In genomic region chr1:155237390-155237789, GRCm38 (mm10) we compare ENCODE assay signal across 10 mouse cellular contexts. TPM values are rescaled to one million over a fixed set of nuclear protein-coding genes. Genes with fewer than 3 reads are reported as not detected.
DNase-seq lines count a peak whose midpoint lies in the region; ATAC-seq and TF ChIP-seq lines count a peak whose summit lies in the region.
"Had no signal": no experiment of that assay in that cellular context is flagged by ENCODE, and none has a peak within 500 bp of the region (broad histone marks: within the 10 kb centered on the region; RNA-seq: fewer than 3 reads in every experiment).

No protein-coding gene starts in this region.

- no peak for DNase-seq in frontal cortex, postnatal 14 days (ENCODE audit: low spot score in 2 of 2)
- DNase-seq in layer of hippocampus, postnatal 10 days (ENCODE audit: low spot score in 2 of 2), result peak; percentile 11 to 30
- no peak for DNase-seq in layer of hippocampus, adult 18-20 months (ENCODE audit: low spot score in 2 of 2)
- DNase-seq in ovary, postnatal 14 days (ENCODE audit: low spot score), result no peak
- no peak for DNase-seq in adrenal gland, postnatal 10 days
- DNase-seq: B cell, adult 2 months had no signal

- H3K4me1 ChIP-seq in cortical plate, adult 2 months (ENCODE audit: control insufficient read depth, insufficient read depth, low read length), result peaks cover 22% of the 10 kb centered on the region
- H3K4me1 ChIP-seq in kidney, embryonic 15.5 days, result peaks cover 71% of the 10 kb centered on the region

- no peak overlapping the region for H3K4me3 ChIP-seq in cortical plate, adult 2 months (ENCODE audit: insufficient read depth, low read length)
- H3K4me3 ChIP-seq in kidney, embryonic 15.5 days (replicated peaks), result no peak overlapping the region
- H3K4me3 ChIP-seq: limb, embryonic 13.5 days had no signal

- peaks cover 23% of the 10 kb centered on the region for H3K36me3 ChIP-seq in kidney, embryonic 15.5 days

- H3K27me3 ChIP-seq in kidney, embryonic 15.5 days, result 0 out of 2 replicates have a peak, but pooled peaks cover 2% of the 10 kb centered on the region
- H3K27me3 ChIP-seq: limb, embryonic 13.5 days had no signal

- no peak overlapping the region for H3K4me2 ChIP-seq in kidney, embryonic 15.5 days
- H3K4me2 ChIP-seq: limb, embryonic 13.5 days had no signal

- TF ChIP-seq CTCF in cortical plate, adult 2 months (IDR thresholded peaks at IDR 0.05; ENCODE audit: extremely low read depth, insufficient read depth, low read length), result no peak

- H3K27ac ChIP-seq in cortical plate, adult 2 months (ENCODE audit: insufficient read depth, low read length), result 0 out of 2 replicates have a peak overlapping the region, but pooled peaks have one; percentile 16
- H3K27ac ChIP-seq in kidney, embryonic 15.5 days, result peak overlapping the region; percentile 91
- H3K27ac ChIP-seq: limb, embryonic 13.5 days had no signal

- no peak for TF ChIP-seq POLR2A in cortical plate, adult 2 months (IDR thresholded peaks at IDR 0.05; ENCODE audit: extremely low read depth, insufficient read depth, low read length)

- 50% methylated on average over 11 of the region's 11 CpGs for WGBS in kidney, embryonic 15.5 days

- H3K9ac ChIP-seq in kidney, embryonic 15.5 days, result no peak overlapping the region
- H3K9ac ChIP-seq: limb, embryonic 13.5 days had no signal

- no peaks in the 10 kb centered on the region for H3K9me3 ChIP-seq in kidney, embryonic 15.5 days (replicated peaks)
- H3K9me3 ChIP-seq: limb, embryonic 13.5 days had no signal

- peak; percentile 30; the same call in 1 of the 2 replicates for ATAC-seq in frontal cortex, adult (ENCODE audit: low TSS enrichment)
- ATAC-seq in kidney, embryonic 15.5 days (replicated peaks; ENCODE audit: low FRiP score), result peak; percentile 72

RNA-seq across cellular contexts. Expression of gene BC034090, which starts 6.9 kb away (rescaled TPM):
- total RNA-seq in layer of hippocampus, postnatal 10 days (2021), result 1 to 10 TPM; 6.2 to 8.4 TPM
- 1 to 10 TPM; 5.9 to 7.6 TPM for total RNA-seq in layer of hippocampus, adult 18-20 months (2021)
- polyA plus RNA-seq in cortical plate, adult 2 months (2012; rRNA removed), result 13.2 and 14.2 TPM in 2 replicates
- polyA plus RNA-seq in kidney, embryonic 15.5 days (2015; fragmentation: Nextera tagmentation; extraction: Ambion mirVana), result 7.0 and 7.2 TPM in 2 replicates
- 10 to 100 TPM; 22.3 to 26.2 TPM for total RNA-seq in adrenal gland, postnatal 10 days (2021)

Comparison
In these comparisons a context has a peak if more than half of its experiments do, and no peak if none do; other contexts are left out.
1. DNase-seq: peak in layer of hippocampus, postnatal 10 days (2 of 2); none in frontal cortex, postnatal 14 days (0 of 2), layer of hippocampus, adult 18-20 months (0 of 2), ovary, postnatal 14 days (single experiment) and adrenal gland, postnatal 10 days (single experiment).